Mouse (Mus musculus) CD4-positive, CD25-positive, alpha-beta regulatory T cell, adult 2 months (primary cell): ENCODE measurements around the gene Mrps27.

Source experiments
- DNase-seq: peaks from one replicate; pipeline ENCODE4 v3.0.0-alpha.2; 2012; ENCODE audit warnings: low read depth, low spot score

The Mrps27 gene

GRCm38 (mm10) chr13:99387901-99388811 is 43.6 kb downstream of the Mrps27 start:
- DNase-seq, result no peak

GRCm38 (mm10) chr13:99391417-99391816 is 46.8 kb downstream of the Mrps27 start:
- DNase-seq, result no peak

GRCm38 (mm10) chr13:99393128-99393527 is 48.5 kb downstream of the Mrps27 start:
- no peak for DNase-seq

- DNase-seq, result no peak
Observed at GRCm38 (mm10) chr13:99394694-99395093, 50.1 kb downstream of the Mrps27 start.

GRCm38 (mm10) chr13:99395531-99395930 is 50.9 kb downstream of the Mrps27 start:
- DNase-seq, result no peak

- DNase-seq, result no peak
Observed at GRCm38 (mm10) chr13:99397228-99397627, 52.6 kb downstream of the Mrps27 start.

GRCm38 (mm10) chr13:99398149-99398701 is 53.6 kb downstream of the Mrps27 start:
- no peak for DNase-seq

- no peak for DNase-seq
Observed at GRCm38 (mm10) chr13:99399373-99399772, 54.8 kb downstream of the Mrps27 start.

GRCm38 (mm10) chr13:99409216-99409615 is 64.6 kb downstream of the Mrps27 start:
- DNase-seq, result no peak

- no peak for DNase-seq
Observed at GRCm38 (mm10) chr13:99410611-99411515, 66.3 kb downstream of the Mrps27 start.

GRCm38 (mm10) chr13:99411761-99412160 is 67.2 kb downstream of the Mrps27 start:
- DNase-seq, result no peak

GRCm38 (mm10) chr13:99412477-99413080 is 68.0 kb downstream of the Mrps27 start:
- no peak for DNase-seq

GRCm38 (mm10) chr13:99413481-99414351 is 69.1 kb downstream of the Mrps27 start:
- no peak for DNase-seq

GRCm38 (mm10) chr13:99414352-99414742 is 69.8 kb downstream of the Mrps27 start:
- DNase-seq, result no peak

- no peak for DNase-seq
Observed at GRCm38 (mm10) chr13:99416601-99417000, 72.0 kb downstream of the Mrps27 start.

- no peak for DNase-seq
Observed at GRCm38 (mm10) chr13:99423581-99423980, 79.0 kb downstream of the Mrps27 start.

GRCm38 (mm10) chr13:99433068-99434008 is 88.8 kb downstream of the Mrps27 start:
- no peak for DNase-seq

- DNase-seq, result no peak
Observed at GRCm38 (mm10) chr13:99434494-99434893, 89.9 kb downstream of the Mrps27 start.

- no peak for DNase-seq
Observed at GRCm38 (mm10) chr13:99437051-99437450, 92.5 kb downstream of the Mrps27 start.
